Mouse (Mus musculus): ENCODE data around the gene Lamtor4. TPM values are rescaled to one million over a fixed set of nuclear protein-coding genes. Genes with fewer than 3 reads are reported as not detected.

Lamtor4 gene
- polyA plus RNA-seq, 1 experiment: 24.3 TPM

GRCm38 (mm10) chr5:138233778-138234177 is 21.5 kb upstream of the Lamtor4 start:
- Histone ChIP-seq H3K4me3 (ENCODE audit: low read depth, low read length) (no peak overlapping the region), H3K9ac (ENCODE audit: low read depth, poor library complexity, severe bottlenecking) (no peak overlapping the region), H3K36me3 (ENCODE audit: control insufficient read depth, insufficient read depth, low read length, poor library complexity, severe bottlenecking) (no peaks in the 10 kb centered on the region), H3K27me3 (ENCODE audit: control insufficient read depth, insufficient read depth, low read length, poor library complexity, severe bottlenecking) (no peaks in the 10 kb centered on the region), H3K27ac (ENCODE audit: insufficient read depth, low read length) (no peak overlapping the region), H3K9me3 (replicated peaks; ENCODE audit: control insufficient read depth, insufficient read depth, low read length, poor library complexity, severe bottlenecking) (no peaks in the 10 kb centered on the region), H3K4me1 (ENCODE audit: control insufficient read depth, insufficient read depth, low read length) (no peaks in the 10 kb centered on the region)
- TF ChIP-seq CTCF (IDR thresholded peaks at IDR 0.05; ENCODE audit: low read depth, low read length) (no peak), EP300 (IDR thresholded peaks at IDR 0.05; ENCODE audit: insufficient read depth, low read depth, low read length) (no peak), POLR2A (IDR thresholded peaks at IDR 0.05; ENCODE audit: insufficient read depth, low read length) (no peak)

GRCm38 (mm10) chr5:138234224-138234623 is 21.1 kb upstream of the Lamtor4 start:
- Histone ChIP-seq H3K9me3 (replicated peaks; ENCODE audit: control insufficient read depth, insufficient read depth, low read length, poor library complexity, severe bottlenecking) (no peaks in the 10 kb centered on the region), H3K36me3 (ENCODE audit: control insufficient read depth, insufficient read depth, low read length, poor library complexity, severe bottlenecking) (no peaks in the 10 kb centered on the region), H3K27me3 (ENCODE audit: control insufficient read depth, insufficient read depth, low read length, poor library complexity, severe bottlenecking) (no peaks in the 10 kb centered on the region), H3K4me1 (ENCODE audit: control insufficient read depth, insufficient read depth, low read length) (no peaks in the 10 kb centered on the region), H3K9ac (ENCODE audit: low read depth, poor library complexity, severe bottlenecking) (no peak overlapping the region), H3K4me3 (ENCODE audit: low read depth, low read length) (no peak overlapping the region), H3K27ac (ENCODE audit: insufficient read depth, low read length) (no peak overlapping the region)
- no peak for TF ChIP-seq POLR2A (IDR thresholded peaks at IDR 0.05; ENCODE audit: insufficient read depth, low read length)
- TF ChIP-seq EP300 (IDR thresholded peaks at IDR 0.05; ENCODE audit: insufficient read depth, low read depth, low read length): no peak
- no peak for TF ChIP-seq CTCF (IDR thresholded peaks at IDR 0.05; ENCODE audit: low read depth, low read length)

- no peak overlapping the region for H3K4me3 ChIP-seq (ENCODE audit: low read depth, low read length)
- H3K27me3 ChIP-seq (ENCODE audit: control insufficient read depth, insufficient read depth, low read length, poor library complexity, severe bottlenecking): no peaks in the 10 kb centered on the region
- H3K9me3 ChIP-seq (replicated peaks; ENCODE audit: control insufficient read depth, insufficient read depth, low read length, poor library complexity, severe bottlenecking): no peaks in the 10 kb centered on the region
- no peak for TF ChIP-seq POLR2A (IDR thresholded peaks at IDR 0.05; ENCODE audit: insufficient read depth, low read length)
- TF ChIP-seq EP300 (IDR thresholded peaks at IDR 0.05; ENCODE audit: insufficient read depth, low read depth, low read length): no peak
- no peak for TF ChIP-seq CTCF (IDR thresholded peaks at IDR 0.05; ENCODE audit: low read depth, low read length)
- no peaks in the 10 kb centered on the region for H3K36me3 ChIP-seq (ENCODE audit: control insufficient read depth, insufficient read depth, low read length, poor library complexity, severe bottlenecking)
- no peaks in the 10 kb centered on the region for H3K4me1 ChIP-seq (ENCODE audit: control insufficient read depth, insufficient read depth, low read length)
- H3K27ac ChIP-seq (ENCODE audit: insufficient read depth, low read length): no peak overlapping the region
- no peak overlapping the region for H3K9ac ChIP-seq (ENCODE audit: low read depth, poor library complexity, severe bottlenecking)
Observed at GRCm38 (mm10) chr5:138241511-138241910, 13.8 kb upstream of the Lamtor4 start.

GRCm38 (mm10) chr5:138251144-138251543 is 4.1 kb upstream of the Lamtor4 start:
- Histone ChIP-seq H3K27ac (ENCODE audit: insufficient read depth, low read length) (no peak overlapping the region), H3K4me1 (ENCODE audit: control insufficient read depth, insufficient read depth, low read length) (no peaks in the 10 kb centered on the region), H3K9me3 (replicated peaks; ENCODE audit: control insufficient read depth, insufficient read depth, low read length, poor library complexity, severe bottlenecking) (no peaks in the 10 kb centered on the region), H3K27me3 (ENCODE audit: control insufficient read depth, insufficient read depth, low read length, poor library complexity, severe bottlenecking) (no peaks in the 10 kb centered on the region), H3K9ac (ENCODE audit: low read depth, poor library complexity, severe bottlenecking) (no peak overlapping the region), H3K4me3 (ENCODE audit: low read depth, low read length) (no peak overlapping the region), H3K36me3 (ENCODE audit: control insufficient read depth, insufficient read depth, low read length, poor library complexity, severe bottlenecking) (no peaks in the 10 kb centered on the region)
- TF ChIP-seq CTCF (IDR thresholded peaks at IDR 0.05; ENCODE audit: low read depth, low read length) (no peak), EP300 (IDR thresholded peaks at IDR 0.05; ENCODE audit: insufficient read depth, low read depth, low read length) (no peak), POLR2A (IDR thresholded peaks at IDR 0.05; ENCODE audit: insufficient read depth, low read length) (no peak)

- TF ChIP-seq CTCF (IDR thresholded peaks at IDR 0.05; ENCODE audit: low read depth, low read length) (no peak), EP300 (IDR thresholded peaks at IDR 0.05; ENCODE audit: insufficient read depth, low read depth, low read length) (no peak), POLR2A (IDR thresholded peaks at IDR 0.05; ENCODE audit: insufficient read depth, low read length) (no peak)
Observed at GRCm38 (mm10) chr5:138253061-138253460, 2.2 kb upstream of the Lamtor4 start.

GRCm38 (mm10) chr5:138256094-138256467 is 799 bp downstream of the Lamtor4 start:
- TF ChIP-seq EP300 (IDR thresholded peaks at IDR 0.05; ENCODE audit: insufficient read depth, low read depth, low read length) (no peak), POLR2A (IDR thresholded peaks at IDR 0.05; ENCODE audit: insufficient read depth, low read length) (no peak), CTCF (IDR thresholded peaks at IDR 0.05; ENCODE audit: low read depth, low read length) (no peak)
- Histone ChIP-seq H3K9me3 (replicated peaks; ENCODE audit: control insufficient read depth, insufficient read depth, low read length, poor library complexity, severe bottlenecking) (no peaks in the 10 kb centered on the region), H3K27me3 (ENCODE audit: control insufficient read depth, insufficient read depth, low read length, poor library complexity, severe bottlenecking) (no peaks in the 10 kb centered on the region), H3K27ac (ENCODE audit: insufficient read depth, low read length) (no peak overlapping the region), H3K4me1 (ENCODE audit: control insufficient read depth, insufficient read depth, low read length) (no peaks in the 10 kb centered on the region), H3K4me3 (ENCODE audit: low read depth, low read length) (peak overlapping the region; percentile 77), H3K9ac (ENCODE audit: low read depth, poor library complexity, severe bottlenecking) (peak overlapping the region; percentile 16), H3K36me3 (ENCODE audit: control insufficient read depth, insufficient read depth, low read length, poor library complexity, severe bottlenecking) (peaks cover 8% of the 10 kb centered on the region; the same call in 1 of the 2 replicates)

More at GRCm38 (mm10) chr5:138253061-138253460, 2.2 kb upstream of the Lamtor4 start:
- no peak overlapping the region for H3K27ac ChIP-seq (ENCODE audit: insufficient read depth, low read length)
- H3K27me3 ChIP-seq (ENCODE audit: control insufficient read depth, insufficient read depth, low read length, poor library complexity, severe bottlenecking): no peaks in the 10 kb centered on the region
- no peaks in the 10 kb centered on the region for H3K36me3 ChIP-seq (ENCODE audit: control insufficient read depth, insufficient read depth, low read length, poor library complexity, severe bottlenecking)
- no peak overlapping the region for H3K9ac ChIP-seq (ENCODE audit: low read depth, poor library complexity, severe bottlenecking)
- H3K4me3 ChIP-seq (ENCODE audit: low read depth, low read length): no peak overlapping the region
- H3K9me3 ChIP-seq (replicated peaks; ENCODE audit: control insufficient read depth, insufficient read depth, low read length, poor library complexity, severe bottlenecking): no peaks in the 10 kb centered on the region
- H3K4me1 ChIP-seq (ENCODE audit: control insufficient read depth, insufficient read depth, low read length): no peaks in the 10 kb centered on the region

Data from ES-Bruce4 (cell line).